Mouse (Mus musculus) lung, postnatal 14 days (tissue): Measurements from ENCODE around the gene Shbg.
A peak's percentile ranks its signal among the peaks of the same experiment; 100 is the strongest.

ENCODE experiments used
- DNase-seq: peaks from one replicate; pipeline ENCODE4 v3.0.0; 2021

The Shbg gene

DNA sequence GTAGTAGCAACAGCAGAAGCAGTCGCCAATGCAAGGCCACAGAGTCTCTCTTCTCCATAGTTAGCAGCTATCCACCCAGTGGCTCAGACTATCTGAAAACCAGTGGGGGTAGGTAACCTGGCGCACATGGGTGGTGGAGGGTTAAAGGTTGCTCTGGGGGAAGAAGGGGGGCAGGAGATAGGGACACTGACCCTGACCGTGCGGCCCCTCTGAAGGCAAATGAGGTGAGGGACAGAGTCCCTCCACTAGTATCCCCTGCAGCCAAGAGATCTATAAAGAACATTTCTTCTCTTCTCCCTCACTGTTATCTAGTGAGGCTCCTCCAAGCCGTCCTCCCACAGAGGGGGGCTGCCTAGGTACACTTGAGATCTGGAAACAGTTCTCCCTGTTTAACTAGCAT lies at the start of gene Shbg:
Shbg (minus strand) TSS at position 101 of the 400 bp plus-strand sequence.
- DNase-seq = no peak

DNA sequence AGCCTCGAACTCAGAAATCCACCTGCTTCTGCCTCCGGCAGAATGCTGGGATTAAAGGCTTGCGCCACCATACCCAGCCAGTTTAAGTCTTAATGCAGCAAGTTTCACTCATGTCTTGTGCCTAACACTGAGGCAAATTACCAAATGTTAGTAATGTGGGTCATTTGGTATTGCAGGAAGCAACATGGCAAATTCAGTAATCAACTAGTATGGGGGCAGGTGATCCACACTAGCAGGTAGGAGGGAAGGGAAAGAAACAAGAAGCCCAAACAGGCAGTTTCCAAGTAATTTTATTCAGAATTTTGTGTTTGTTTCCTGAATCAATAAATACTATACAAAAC lies 48.9 kb upstream of the Shbg start:
- no peak for DNase-seq

DNA sequence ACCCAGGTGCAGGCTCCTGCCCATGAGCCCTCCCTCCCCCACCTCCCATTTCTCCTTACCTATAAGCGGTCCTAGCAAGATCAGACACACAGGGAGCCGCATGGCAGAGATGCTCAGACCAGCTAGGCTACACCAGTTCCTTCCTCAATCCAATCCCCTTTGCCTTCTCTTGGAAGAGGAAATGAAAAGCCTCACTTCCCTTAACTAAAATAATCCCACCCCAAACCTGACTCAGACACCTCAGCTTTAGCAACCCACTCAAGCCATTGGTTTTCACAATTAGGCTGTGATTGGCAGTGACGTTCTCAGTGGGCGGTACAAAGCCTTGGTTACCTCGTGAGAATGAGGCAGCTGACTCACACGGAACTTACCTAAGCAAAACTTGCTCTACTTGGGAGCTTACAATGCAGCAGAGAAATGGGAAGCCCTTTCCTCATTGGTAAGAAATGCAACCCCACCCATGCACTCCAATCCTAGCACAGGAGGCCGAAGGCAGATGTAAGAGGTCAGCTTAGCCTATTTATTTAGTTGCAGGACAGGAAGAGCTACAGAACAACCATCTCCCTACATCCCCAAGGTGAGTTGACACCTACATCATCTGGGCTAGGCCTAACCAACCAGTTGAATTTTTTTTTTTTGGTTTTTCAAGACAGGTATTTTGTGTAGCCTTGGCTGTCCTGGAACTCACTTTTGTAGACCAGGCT lies 48.4 kb upstream of the Shbg start, which contains the start of gene Cd68:
Cd68 (minus strand) TSS at position 193 of the 704 bp plus-strand sequence.
- peak; percentile 57 for DNase-seq

DNA sequence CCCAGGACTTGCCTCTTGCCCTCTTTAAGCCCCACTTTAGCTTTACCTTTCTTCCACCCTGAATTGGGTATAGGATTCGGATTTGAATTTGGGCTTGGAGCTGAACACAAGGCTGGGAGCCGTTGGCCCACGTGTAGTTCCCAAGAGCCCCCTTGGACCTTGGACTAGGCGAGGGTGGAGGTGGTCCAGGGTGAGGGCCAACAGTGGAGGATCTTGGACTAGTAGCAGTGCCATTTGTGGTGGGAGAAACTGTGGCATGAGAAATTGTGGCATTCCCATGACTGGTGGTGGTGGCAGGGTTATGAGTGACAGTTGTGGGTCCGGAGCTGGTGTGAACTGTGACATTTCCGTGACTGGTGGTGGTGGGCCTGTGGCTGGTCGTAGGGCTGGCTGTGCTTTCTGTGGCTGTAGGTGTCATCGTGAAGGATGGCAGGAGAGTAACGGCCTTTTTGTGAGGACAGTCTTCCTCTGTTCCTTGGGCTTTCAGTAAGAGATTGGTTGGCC lies 47.8 kb upstream of the Shbg start:
- no peak for DNase-seq

DNA sequence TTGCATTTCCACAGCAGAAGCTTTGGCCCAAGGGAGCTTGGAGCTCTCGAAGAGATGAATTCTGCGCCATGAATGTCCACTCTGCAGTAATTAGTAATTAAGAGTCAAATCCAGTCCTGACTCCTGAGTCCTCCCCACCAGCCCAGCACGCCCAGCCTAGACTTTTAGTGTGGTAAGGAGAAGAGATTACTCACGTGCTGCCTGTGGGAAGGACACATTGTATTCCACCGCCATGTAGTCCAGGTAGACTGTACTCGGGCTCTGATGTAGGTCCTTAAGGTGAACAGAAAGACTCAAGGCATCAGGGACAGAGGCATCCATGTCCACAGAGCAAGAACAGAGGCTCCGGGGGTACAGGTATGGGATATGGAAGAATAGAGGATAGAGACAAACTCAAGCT lies 47.1 kb upstream of the Shbg start:
- no peak for DNase-seq

DNA sequence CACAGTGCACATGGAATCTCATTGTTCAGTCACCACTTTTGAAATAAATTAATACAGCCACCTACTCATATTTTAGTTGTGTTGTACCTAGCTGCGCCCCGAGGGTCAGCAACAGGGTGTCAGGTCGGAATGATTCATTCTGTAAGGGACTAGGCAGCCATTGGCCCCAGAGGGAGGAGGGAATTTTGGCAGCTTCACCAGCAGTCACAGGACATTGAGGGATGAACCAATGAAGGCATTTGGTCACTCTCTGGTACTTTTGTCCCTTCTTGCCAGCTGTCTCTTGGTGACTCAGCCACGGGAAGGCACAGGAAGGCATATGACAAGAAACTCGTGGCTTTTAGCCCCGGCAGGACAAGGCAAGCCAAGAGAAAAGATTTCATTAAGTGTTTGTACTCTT lies 46.1 kb upstream of the Shbg start:
- no peak for DNase-seq

DNA sequence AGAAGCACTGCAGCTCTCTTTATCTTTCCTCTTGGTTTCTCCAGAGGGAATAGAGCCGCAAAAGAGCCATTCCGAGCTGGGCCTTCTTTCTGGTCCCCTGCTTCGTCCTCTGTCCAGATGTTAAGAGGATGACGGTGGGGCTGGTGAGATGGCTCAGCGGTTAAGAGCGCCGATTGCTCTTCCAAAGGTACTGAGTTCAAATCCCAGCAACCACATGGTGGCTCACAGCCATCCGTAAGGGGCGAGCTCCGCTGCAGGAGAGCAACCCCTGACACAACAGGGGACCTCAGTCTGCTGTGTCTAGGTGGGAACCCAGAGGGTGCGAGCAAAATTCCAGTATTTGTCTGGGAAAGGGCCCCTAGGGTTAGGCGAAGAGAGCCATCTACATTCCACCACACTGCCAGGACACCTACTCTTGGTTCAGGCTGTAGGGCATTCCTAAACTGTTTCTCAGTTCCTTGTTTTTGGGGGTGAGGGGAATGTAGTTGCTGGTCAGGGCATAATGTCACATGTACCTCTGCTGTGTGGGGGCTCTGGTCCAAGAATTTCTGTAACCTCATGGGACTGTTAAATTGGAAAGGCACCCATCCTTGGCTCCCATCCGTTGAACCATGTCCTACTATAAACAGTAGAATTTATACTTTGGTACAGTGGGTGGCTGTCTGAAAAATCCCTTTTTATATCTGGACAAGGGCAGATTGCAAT lies 45.4 kb upstream of the Shbg start:
- no peak for DNase-seq

DNA sequence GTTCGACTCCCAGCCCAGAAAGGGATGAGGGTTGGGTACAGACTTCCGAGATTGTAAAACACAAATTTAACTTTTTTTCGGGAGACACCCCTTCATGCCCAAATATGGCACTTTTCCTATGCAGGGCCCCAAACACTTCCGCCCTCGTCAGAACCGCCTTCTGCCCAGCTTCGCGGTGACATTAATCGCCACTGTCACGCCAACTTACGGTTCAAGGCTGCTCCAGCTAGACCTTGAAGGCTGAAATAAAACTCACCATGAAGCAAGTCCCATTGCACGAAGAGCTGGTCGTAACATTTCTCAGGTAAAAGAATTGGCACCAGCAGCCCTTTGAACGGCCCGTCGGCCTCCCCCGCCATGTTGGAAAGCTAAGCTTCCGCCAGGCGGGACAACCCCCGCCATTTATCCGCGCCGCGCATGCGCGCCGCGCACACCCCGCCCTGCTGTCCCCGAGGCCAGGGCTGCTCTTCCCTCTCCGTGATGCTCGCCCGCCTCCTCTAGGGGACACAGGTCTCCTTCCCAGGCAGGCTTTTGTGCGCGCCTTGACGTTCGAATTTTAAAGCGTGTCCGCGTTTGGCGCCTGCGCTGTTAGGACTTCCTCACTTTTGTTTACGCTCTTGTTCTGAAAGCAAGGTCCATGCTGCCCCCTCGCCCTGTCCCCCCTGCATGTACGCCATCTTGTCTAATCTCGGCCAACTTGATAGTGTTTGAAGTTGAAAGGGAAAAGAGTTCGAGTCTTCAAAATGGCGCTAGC lies 44.7 kb upstream of the Shbg start, which contains the start of gene Mpdu1:
Mpdu1 (minus strand) TSS at position 430 of the 754 bp plus-strand sequence.
- peak; percentile 93 for DNase-seq

DNA sequence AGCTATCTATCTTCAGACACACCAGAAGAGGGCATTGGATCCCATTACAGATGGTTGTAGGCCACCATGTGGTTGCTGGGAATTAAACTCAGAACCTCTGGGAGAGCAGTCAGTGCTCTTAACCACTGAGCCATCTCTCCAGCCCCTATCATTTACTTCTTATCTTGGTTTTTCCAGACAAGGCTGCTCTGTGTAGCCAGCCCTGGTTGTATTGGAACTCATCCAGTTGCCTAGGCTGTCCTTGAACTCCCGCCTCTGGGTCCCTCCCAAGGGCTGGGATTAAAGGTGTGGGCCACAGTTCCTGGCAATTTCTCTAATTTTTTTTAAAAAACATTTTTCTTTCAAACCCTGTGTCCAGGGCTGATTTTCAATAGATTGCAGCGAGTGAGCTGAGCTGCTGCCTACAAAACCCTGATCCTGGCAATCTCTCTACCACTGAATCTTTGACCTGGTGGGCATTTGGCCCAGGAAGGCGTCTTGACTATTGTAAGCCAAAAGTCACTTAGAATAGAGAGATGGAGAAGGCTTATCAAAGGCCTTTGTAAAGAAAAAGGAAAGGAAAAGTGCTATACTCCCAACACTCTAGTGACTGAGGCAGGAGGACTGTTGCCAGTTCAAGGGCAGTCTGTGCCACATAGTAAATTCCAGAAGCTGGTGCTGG lies 43.6 kb upstream of the Shbg start:
- DNase-seq = no peak

DNA sequence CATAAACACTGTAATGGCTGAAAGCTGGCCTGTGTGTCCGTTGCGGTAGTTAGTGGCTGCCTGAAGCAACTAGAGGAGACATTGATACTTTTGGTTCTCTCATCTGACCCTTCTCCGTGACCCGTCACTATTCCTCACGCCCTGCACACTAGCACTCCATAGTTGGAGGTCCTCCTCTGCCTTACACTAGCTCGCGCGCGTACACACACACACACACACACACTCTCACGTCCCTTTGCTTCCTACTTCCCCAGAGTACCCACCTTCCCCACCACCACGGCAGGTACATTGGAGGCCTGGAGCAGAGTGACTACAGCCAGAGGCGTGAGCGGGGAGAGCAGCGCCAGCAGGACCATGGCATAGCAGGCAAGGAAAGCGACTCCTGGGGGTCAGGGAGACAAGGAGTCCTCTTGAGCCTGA lies 39.8 kb upstream of the Shbg start:
- no peak for DNase-seq

DNA sequence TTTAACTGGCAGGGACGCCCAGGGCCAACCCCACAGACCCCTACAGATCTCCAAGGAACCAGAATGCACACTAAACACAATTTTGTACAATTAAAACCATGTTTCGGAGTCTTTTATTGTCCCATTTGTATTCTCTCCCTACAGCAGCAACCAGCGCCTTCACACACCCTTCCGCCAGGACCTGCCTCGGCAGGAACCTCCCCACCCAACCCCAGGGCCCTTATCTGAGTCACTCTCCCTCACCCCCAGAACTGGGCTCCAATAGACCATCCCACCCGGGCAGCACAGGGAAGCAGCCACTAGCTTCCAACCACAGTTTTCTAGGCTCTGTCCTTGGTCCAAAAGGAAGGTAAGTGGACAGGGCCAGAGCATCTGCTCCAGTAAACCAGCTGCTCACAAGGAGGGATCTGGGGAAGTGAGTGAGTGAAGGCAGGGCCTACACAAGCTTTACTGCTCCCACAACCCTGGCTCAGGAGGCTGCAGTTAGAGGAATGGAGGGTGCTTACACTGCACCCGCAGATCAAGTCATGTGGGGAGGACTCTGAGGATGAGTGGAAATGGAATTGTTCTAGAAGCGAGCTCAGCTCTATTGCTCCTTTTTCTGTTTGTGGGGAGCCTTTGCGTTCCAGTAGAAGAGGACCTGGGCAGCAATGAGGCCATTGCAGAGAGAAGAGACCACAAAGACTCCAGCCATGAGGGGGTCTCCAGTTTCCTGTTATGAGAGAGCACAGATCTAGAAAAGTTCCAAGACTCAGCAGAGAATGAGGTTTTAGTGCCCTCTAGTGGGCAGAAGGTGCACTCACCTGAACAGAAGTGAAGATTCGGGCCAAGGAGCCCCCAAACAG lies 39.1 kb upstream of the Shbg start:
- peak; percentile 61 for DNase-seq

DNA sequence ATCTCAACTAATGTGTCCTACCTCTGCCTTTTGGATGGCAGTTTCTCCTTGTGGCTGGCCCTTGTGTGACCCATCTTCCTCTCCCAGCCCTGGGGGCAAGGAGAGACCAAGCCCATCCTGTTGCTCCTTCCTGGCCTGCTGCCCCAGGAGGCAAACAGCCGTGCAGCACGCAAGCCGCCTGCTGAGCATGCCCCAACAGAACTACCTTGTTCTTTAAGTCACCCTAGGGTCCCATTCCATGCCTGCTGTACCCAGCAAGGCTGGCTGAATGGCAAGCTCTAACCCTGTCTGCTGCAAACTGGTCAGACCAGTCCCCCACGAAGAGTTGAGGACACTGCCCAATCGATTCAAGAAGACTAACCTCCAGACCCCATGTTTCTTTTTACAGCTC lies 38.4 kb upstream of the Shbg start:
- DNase-seq = no peak

DNA sequence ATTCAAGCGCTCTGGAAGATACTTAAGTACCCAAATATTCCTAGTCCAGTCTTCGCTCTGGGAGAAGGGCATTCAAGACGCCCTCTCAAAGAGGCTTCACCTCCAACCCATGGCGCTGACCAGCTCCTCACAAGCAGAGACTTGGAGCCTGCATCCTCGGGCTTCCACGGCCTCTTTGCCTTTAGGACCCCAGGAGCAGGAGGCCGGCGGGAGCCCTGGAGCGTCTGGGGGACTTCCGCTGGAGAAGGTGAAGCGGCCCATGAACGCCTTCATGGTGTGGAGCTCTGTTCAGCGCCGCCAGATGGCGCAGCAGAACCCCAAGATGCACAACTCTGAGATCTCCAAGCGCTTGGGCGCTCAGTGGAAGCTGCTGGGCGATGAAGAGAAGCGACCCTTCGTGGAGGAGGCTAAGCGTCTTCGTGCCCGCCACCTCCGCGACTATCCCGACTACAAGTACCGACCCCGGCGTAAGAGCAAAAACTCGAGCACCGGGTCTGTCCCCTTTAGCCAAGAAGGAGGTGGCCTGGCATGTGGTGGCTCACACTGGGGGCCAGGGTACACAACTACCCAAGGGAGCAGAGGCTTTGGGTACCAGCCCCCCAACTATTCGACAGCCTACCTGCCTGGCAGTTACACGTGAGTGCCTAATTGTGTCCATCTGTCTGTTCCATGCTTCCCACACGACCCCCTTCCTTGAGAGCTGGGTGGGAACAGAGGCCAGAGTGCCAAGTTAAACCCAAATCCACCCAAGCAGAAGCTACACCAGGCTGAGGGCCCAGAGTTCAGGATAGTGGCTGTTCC lies 37.8 kb upstream of the Shbg start, which contains the start of gene Sox15:
Sox15 (plus strand) TSS at position 51 of the 801 bp plus-strand sequence.
- DNase-seq = peak; percentile 69

DNA sequence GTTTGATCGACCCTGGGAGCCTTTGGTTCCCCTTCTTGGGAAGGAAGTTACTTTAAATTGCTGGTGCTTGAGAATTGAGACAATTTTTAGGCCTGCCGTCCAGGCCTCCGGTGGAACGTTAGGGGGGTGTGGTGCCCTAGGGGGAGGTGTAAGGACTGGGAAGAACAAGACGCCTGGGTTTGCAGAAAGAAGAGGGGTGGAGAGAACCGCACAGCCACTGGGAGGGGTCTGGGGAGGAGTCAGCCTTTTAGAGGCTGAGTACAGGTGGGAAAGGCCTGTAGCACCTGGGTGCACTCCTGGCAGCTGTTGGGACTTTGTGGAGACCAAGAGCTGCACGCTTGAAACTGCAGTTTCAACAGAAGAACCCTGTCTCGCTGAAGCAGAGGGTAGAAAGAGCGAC lies 37.1 kb upstream of the Shbg start:
- DNase-seq = no peak

DNA sequence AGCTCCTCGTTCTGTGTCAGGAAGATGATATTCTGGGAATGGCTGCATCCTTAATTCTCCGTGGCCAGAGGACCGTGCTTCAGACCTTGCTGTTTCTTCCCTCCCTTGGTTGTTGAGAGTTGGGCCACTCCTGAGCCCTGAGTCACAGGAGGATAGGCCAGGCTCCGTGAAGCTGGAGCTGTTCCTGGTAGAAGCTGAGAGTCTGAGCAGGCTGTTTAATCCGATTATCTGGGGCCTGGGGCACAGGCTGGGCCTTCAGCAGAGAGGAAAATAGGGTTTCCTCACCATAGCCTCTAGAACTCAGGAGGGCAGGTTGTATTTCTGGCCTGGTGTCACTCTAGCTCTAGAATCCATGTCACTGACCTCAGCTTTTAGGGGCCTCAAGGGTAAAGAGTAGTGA lies 35.7 kb upstream of the Shbg start:
- DNase-seq = no peak

DNA sequence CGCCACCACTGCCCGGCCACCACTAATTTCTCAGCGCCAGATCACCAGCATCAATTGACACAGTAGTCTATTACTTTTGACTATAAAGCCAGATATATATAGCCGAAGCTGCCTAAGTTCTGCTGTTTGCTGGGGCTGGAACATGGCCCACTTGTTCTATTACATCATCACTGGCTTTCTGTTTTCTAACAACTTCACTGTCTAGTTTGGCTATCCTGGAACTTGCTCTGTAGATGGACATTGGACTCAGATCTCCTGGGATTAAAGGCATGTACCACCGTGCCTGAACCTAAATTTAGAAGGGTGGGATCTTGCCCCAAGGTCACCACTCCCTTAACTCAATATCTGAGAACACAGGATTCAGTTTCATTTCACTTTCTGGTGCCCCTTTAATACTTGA lies 28.2 kb upstream of the Shbg start:
- DNase-seq = no peak

DNA sequence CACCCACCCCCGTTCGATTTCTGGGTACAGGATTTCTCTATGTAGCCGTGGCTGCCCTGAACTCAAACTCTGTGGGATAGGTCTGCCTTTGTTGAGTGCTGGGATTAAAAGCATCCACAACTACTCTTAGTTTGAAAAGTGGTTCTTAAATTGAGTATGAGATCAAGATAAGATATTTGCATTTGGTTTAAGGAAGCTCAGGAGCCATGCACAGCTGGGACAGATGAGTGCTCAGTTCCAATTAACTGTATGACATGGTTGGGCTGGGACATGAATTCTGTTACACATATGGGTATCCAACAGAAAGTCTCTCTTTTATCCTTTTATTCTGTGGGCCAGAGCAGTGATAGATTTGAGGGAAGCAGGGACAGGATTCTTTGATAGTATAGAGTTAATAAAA lies 17.8 kb upstream of the Shbg start:
- DNase-seq = no peak

DNA sequence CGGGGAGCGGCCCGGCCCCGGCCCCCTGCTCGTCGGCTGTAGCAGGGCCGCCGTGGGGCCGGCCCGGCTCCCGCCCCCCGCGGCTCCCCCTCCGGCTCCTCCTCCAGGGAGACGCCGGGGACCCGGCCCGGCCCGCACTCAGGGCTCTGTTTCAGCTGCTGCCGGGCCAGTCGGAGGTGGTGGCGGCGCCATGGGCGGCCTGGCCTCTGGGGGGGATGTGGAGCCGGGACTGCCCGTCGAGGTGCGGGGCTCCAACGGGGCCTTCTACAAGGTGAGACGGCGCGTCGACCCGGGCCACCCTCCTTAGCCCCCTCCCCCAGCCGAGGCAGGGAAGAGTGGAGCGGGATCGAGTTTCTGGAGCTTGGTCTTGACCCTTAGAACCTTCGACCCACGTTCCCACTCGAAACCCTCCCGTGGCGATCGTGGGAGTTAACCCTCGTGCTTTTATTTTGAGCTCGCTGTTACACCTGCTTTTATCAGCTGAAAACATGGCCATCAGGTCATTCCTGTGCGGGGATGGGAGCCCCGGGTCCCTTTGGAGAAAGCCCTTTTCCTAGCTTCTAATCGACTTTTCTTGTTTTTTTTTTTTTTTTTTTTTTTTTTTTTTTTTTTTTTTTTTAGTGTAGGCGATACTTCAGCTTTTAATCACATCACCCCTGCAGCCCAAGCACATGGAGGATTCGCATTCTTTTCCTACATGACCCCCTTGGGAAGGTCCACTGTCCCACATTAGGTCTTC lies 15.6 kb upstream of the Shbg start:
- peak; percentile 70 for DNase-seq

DNA sequence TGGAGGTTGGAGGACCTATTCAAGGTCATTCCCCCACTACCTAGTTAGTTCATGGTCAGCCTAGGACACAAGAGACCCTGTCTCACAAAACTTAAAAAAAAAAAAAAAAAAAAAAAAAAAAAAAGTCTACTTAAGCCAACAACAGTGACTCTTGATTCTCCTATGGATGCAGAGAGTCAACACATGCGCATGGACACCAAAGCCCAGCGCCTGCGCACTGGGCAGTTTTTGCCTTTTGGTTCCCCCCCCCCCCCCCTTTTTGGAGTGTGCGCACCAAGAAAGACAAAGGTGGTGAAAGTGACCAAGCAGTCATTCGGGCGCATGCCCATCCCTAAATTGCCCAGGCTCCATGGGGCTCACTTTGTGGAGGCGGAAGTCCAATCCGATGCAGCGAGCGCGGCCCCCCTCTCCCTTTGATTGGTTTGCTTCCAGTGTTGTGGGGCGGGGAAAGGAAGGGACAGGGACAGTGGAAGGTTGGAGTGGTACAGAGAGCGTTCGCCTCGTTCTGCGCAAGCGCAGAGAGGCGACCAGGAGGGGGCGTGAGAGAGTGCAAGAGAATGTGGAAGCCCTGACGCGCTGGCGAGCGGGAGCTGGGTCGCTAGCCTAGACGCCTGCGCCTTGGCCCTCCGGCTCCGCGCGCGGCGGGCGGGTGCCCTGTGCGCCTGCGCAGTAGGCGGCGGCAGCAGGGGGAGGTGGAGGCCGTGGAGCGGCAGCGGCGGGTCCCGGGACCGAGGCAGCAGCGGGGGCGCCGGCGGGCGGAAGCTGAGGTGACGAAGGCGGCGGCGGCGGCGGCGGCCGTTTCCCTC lies 14.8 kb upstream of the Shbg start, which contains the start of gene Fxr2:
Fxr2 (plus strand) TSS at position 707 of the 806 bp plus-strand sequence.
- peak; percentile 100 for DNase-seq
